Mouse (Mus musculus): ENCODE data around the gene Wnt16. TPM values are rescaled to one million over a fixed set of nuclear protein-coding genes. Genes with fewer than 3 reads are reported as not detected.

The Wnt16 gene
- polyA plus RNA-seq, 1 experiment from 2014 or later: 0.43 TPM

- Histone ChIP-seq H3K4me3 (ENCODE audit: low read depth, low read length) (no peak overlapping the region), H3K36me3 (ENCODE audit: control insufficient read depth, insufficient read depth, low read length) (no peaks in the 10 kb centered on the region), H3K27ac (ENCODE audit: low read depth, low read length) (no peak overlapping the region), H3K4me2 (ENCODE audit: low read depth, low read length) (no peak overlapping the region), H3K9me3 (ENCODE audit: control insufficient read depth, low read length) (no peaks in the 10 kb centered on the region), H3K4me1 (ENCODE audit: control insufficient read depth, insufficient read depth, low read length) (no peaks in the 10 kb centered on the region), H3K27me3 (ENCODE audit: control insufficient read depth, insufficient read depth, low read length) (no peaks in the 10 kb centered on the region), H3K9ac (replicated peaks; ENCODE audit: low read depth, low read length) (no peak overlapping the region)
- no peak for ATAC-seq (ENCODE audit: low read depth)
- WGBS: 75% methylated on average over 8 of the region's 8 CpGs
These were observed 18.0 kb upstream of the Wnt16 start for GRCm38 (mm10) chr6:22269840-22270521.

GRCm38 (mm10) chr6:22277941-22278340 is 10.1 kb upstream of the Wnt16 start:
- Histone ChIP-seq H3K9me3 (ENCODE audit: control insufficient read depth, low read length) (no peaks in the 10 kb centered on the region), H3K27me3 (ENCODE audit: control insufficient read depth, insufficient read depth, low read length) (no peaks in the 10 kb centered on the region), H3K27ac (ENCODE audit: low read depth, low read length) (no peak overlapping the region), H3K4me1 (ENCODE audit: control insufficient read depth, insufficient read depth, low read length) (no peaks in the 10 kb centered on the region), H3K4me3 (ENCODE audit: low read depth, low read length) (no peak overlapping the region), H3K4me2 (ENCODE audit: low read depth, low read length) (no peak overlapping the region), H3K36me3 (ENCODE audit: control insufficient read depth, insufficient read depth, low read length) (no peaks in the 10 kb centered on the region), H3K9ac (replicated peaks; ENCODE audit: low read depth, low read length) (no peak overlapping the region)
- 95% methylated on average over 3 of the region's 3 CpGs for WGBS
- ATAC-seq (ENCODE audit: low read depth): no peak

GRCm38 (mm10) chr6:22280217-22280861 is 7.7 kb upstream of the Wnt16 start:
- H3K36me3 ChIP-seq (ENCODE audit: control insufficient read depth, insufficient read depth, low read length): no peaks in the 10 kb centered on the region
- H3K9ac ChIP-seq (replicated peaks; ENCODE audit: low read depth, low read length): no peak overlapping the region
- no peaks in the 10 kb centered on the region for H3K27me3 ChIP-seq (ENCODE audit: control insufficient read depth, insufficient read depth, low read length)
- WGBS: 50% methylated on average over 14 of the region's 14 CpGs
- no peaks in the 10 kb centered on the region for H3K4me1 ChIP-seq (ENCODE audit: control insufficient read depth, insufficient read depth, low read length)
- H3K27ac ChIP-seq (ENCODE audit: low read depth, low read length): no peak overlapping the region
- H3K9me3 ChIP-seq (ENCODE audit: control insufficient read depth, low read length): no peaks in the 10 kb centered on the region
- H3K4me2 ChIP-seq (ENCODE audit: low read depth, low read length): 0 out of 2 replicates have a peak overlapping the region, but pooled peaks have one; percentile 16
- ATAC-seq (ENCODE audit: low read depth): no peak; the same call in 1 of the 2 replicates
- H3K4me3 ChIP-seq (ENCODE audit: low read depth, low read length): no peak overlapping the region

GRCm38 (mm10) chr6:22282405-22282804 is 5.6 kb upstream of the Wnt16 start:
- Histone ChIP-seq H3K27ac (ENCODE audit: low read depth, low read length) (no peak overlapping the region), H3K9me3 (ENCODE audit: control insufficient read depth, low read length) (no peaks in the 10 kb centered on the region), H3K36me3 (ENCODE audit: control insufficient read depth, insufficient read depth, low read length) (no peaks in the 10 kb centered on the region), H3K4me1 (ENCODE audit: control insufficient read depth, insufficient read depth, low read length) (no peaks in the 10 kb centered on the region), H3K27me3 (ENCODE audit: control insufficient read depth, insufficient read depth, low read length) (peaks cover 8% of the 10 kb centered on the region; the same call in 1 of the 2 replicates), H3K4me3 (ENCODE audit: low read depth, low read length) (no peak overlapping the region), H3K4me2 (ENCODE audit: low read depth, low read length) (no peak overlapping the region), H3K9ac (replicated peaks; ENCODE audit: low read depth, low read length) (no peak overlapping the region)
- no peak for ATAC-seq (ENCODE audit: low read depth)
- WGBS: 91% methylated on average over 4 of the region's 4 CpGs

GRCm38 (mm10) chr6:22288737-22289460 is 872 bp downstream of the Wnt16 start:
- Histone ChIP-seq H3K4me1 (ENCODE audit: control insufficient read depth, insufficient read depth, low read length) (peaks cover 10% of the 10 kb centered on the region; the same call in 1 of the 2 replicates), H3K4me3 (ENCODE audit: low read depth, low read length) (peak overlapping the region; percentile 33), H3K27ac (ENCODE audit: low read depth, low read length) (no peak overlapping the region), H3K9ac (replicated peaks; ENCODE audit: low read depth, low read length) (no peak overlapping the region), H3K4me2 (ENCODE audit: low read depth, low read length) (peak overlapping the region; percentile 58), H3K9me3 (ENCODE audit: control insufficient read depth, low read length) (no peaks in the 10 kb centered on the region), H3K27me3 (ENCODE audit: control insufficient read depth, insufficient read depth, low read length) (peaks cover 41% of the 10 kb centered on the region), H3K36me3 (ENCODE audit: control insufficient read depth, insufficient read depth, low read length) (no peaks in the 10 kb centered on the region)
- WGBS: under 1% methylated on average over 38 of the region's 38 CpGs
- peak; percentile 86 for ATAC-seq (ENCODE audit: low read depth)

- Histone ChIP-seq H3K4me1 (ENCODE audit: control insufficient read depth, insufficient read depth, low read length) (peaks cover 10% of the 10 kb centered on the region; the same call in 1 of the 2 replicates), H3K27ac (ENCODE audit: low read depth, low read length) (no peak overlapping the region), H3K9me3 (ENCODE audit: control insufficient read depth, low read length) (no peaks in the 10 kb centered on the region), H3K9ac (replicated peaks; ENCODE audit: low read depth, low read length) (no peak overlapping the region), H3K4me3 (ENCODE audit: low read depth, low read length) (peak overlapping the region; percentile 33; the same call in 1 of the 2 replicates), H3K36me3 (ENCODE audit: control insufficient read depth, insufficient read depth, low read length) (no peaks in the 10 kb centered on the region), H3K27me3 (ENCODE audit: control insufficient read depth, insufficient read depth, low read length) (peaks cover 44% of the 10 kb centered on the region), H3K4me2 (ENCODE audit: low read depth, low read length) (peak overlapping the region; percentile 58)
- 2% methylated on average over 21 of the region's 21 CpGs for WGBS
- ATAC-seq (ENCODE audit: low read depth): no peak
These were observed 1.5 kb downstream of the Wnt16 start for GRCm38 (mm10) chr6:22289461-22290021.

- no peak for ATAC-seq (ENCODE audit: low read depth)
- H3K27me3 ChIP-seq (ENCODE audit: control insufficient read depth, insufficient read depth, low read length): peaks cover 44% of the 10 kb centered on the region
- H3K4me2 ChIP-seq (ENCODE audit: low read depth, low read length): no peak overlapping the region
- H3K9ac ChIP-seq (replicated peaks; ENCODE audit: low read depth, low read length): no peak overlapping the region
- H3K27ac ChIP-seq (ENCODE audit: low read depth, low read length): no peak overlapping the region
- 71% methylated on average over 8 of the region's 8 CpGs for WGBS
- H3K36me3 ChIP-seq (ENCODE audit: control insufficient read depth, insufficient read depth, low read length): no peaks in the 10 kb centered on the region
- no peaks in the 10 kb centered on the region for H3K9me3 ChIP-seq (ENCODE audit: control insufficient read depth, low read length)
- H3K4me3 ChIP-seq (ENCODE audit: low read depth, low read length): no peak overlapping the region
- H3K4me1 ChIP-seq (ENCODE audit: control insufficient read depth, insufficient read depth, low read length): peaks cover 10% of the 10 kb centered on the region; the same call in 1 of the 2 replicates
These were observed 2.8 kb downstream of the Wnt16 start for GRCm38 (mm10) chr6:22290790-22291189.

GRCm38 (mm10) chr6:22292056-22292455 is 4.0 kb downstream of the Wnt16 start:
- Histone ChIP-seq H3K4me1 (ENCODE audit: control insufficient read depth, insufficient read depth, low read length) (peaks cover 10% of the 10 kb centered on the region; the same call in 1 of the 2 replicates), H3K4me2 (ENCODE audit: low read depth, low read length) (no peak overlapping the region), H3K36me3 (ENCODE audit: control insufficient read depth, insufficient read depth, low read length) (no peaks in the 10 kb centered on the region), H3K27me3 (ENCODE audit: control insufficient read depth, insufficient read depth, low read length) (peaks cover 40% of the 10 kb centered on the region), H3K4me3 (ENCODE audit: low read depth, low read length) (no peak overlapping the region), H3K27ac (ENCODE audit: low read depth, low read length) (no peak overlapping the region), H3K9ac (replicated peaks; ENCODE audit: low read depth, low read length) (no peak overlapping the region), H3K9me3 (ENCODE audit: control insufficient read depth, low read length) (no peaks in the 10 kb centered on the region)
- no peak for ATAC-seq (ENCODE audit: low read depth)
- 42% methylated on average over 4 of the region's 4 CpGs for WGBS

Data from neural tube, embryonic 14.5 days (tissue).